Mouse (Mus musculus): ENCODE measurements at regions not wholly inside any gene's neighbourhood (a gene's known extent, or its start where the extent isn't known, plus 50 kb on each side); places are given as distances from the start of the nearest gene placed in this dataset.

DNA sequence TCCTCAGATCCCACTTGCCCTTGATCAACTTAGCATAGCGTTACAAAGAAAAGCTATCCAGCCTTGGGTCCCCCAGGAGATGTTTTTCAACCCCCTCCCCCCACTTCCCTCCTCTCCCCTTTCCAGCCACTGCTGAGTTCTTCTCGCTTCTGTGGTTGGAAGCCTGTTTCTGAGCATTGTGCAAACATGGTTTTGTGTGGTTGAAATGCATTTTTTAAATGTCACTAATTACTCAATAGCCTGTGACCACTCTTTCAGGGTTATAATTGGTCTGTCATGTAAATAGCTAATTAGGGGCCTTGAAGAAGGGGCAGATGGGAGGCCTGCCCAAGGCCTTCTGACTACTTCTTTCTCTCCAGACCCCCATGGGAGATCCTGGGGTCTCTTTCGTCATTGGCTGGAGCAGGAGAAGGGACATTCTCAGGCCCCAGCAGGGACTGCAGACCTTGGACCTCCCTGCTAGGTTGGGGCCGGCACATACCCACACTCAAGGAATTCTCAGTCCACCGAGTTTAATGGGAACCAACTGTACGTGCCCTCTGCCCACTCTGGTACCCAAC, 353.8 kb downstream of the Med13l start:
- TF ChIP-seq CTCF (IDR thresholded peaks at IDR 0.05; ENCODE audit: low read depth): no peak
- Histone ChIP-seq H3K4me2 (ENCODE audit: low read depth) (no peak overlapping the region), H3K27me3 (ENCODE audit: insufficient read depth, low read length) (no peaks in the 10 kb centered on the region), H3K9ac (no peak overlapping the region), H3K27ac (ENCODE audit: low read depth, low read length) (no peak overlapping the region), H3K4me1 (ENCODE audit: insufficient read depth) (no peaks in the 10 kb centered on the region), H3K9me3 (ENCODE audit: low read length) (no peaks in the 10 kb centered on the region), H3K4me3 (ENCODE audit: low read depth, low read length) (no peak overlapping the region), H3K36me3 (ENCODE audit: insufficient read depth) (no peaks in the 10 kb centered on the region)
- ATAC-seq: no peak
- no peak for DNase-seq
- WGBS: 16% methylated on average over 6 of the region's 6 CpGs

DNA sequence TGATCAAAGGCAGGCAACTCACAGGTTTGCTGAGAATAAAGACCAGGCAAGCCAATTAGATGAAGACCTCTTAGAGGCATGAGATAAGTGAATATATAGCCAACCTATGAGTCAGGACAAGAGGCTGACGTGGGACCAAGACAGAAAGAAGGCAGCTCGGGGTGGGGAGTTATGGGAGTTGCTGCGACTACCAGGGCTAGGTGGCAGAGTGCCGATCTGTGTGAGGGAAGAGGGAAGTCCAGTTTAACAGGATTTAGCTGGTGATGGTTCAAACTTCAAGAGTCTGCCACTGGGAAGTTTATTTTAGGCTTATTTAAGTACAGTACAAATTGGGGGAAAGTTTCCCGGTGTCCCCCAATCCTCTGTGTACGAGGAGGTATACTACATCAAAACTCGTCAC, 362.9 kb downstream of the Med13l start:
- H3K9me3 ChIP-seq (ENCODE audit: low read length): no peaks in the 10 kb centered on the region
- H3K4me3 ChIP-seq (ENCODE audit: low read depth, low read length): no peak overlapping the region
- no peaks in the 10 kb centered on the region for H3K27me3 ChIP-seq (ENCODE audit: insufficient read depth, low read length)
- H3K4me2 ChIP-seq (ENCODE audit: low read depth): no peak overlapping the region
- no peak for TF ChIP-seq CTCF (IDR thresholded peaks at IDR 0.05; ENCODE audit: low read depth)
- no peak overlapping the region for H3K27ac ChIP-seq (ENCODE audit: low read depth, low read length)
- no peak overlapping the region for H3K9ac ChIP-seq
- DNase-seq (no peak), ATAC-seq (no peak)
- 90% methylated on average over 7 of the region's 7 CpGs for WGBS
- no peaks in the 10 kb centered on the region for H3K36me3 ChIP-seq (ENCODE audit: insufficient read depth)
- no peaks in the 10 kb centered on the region for H3K4me1 ChIP-seq (ENCODE audit: insufficient read depth)

- Histone ChIP-seq H3K9me3 (ENCODE audit: low read length) (no peaks in the 10 kb centered on the region), H3K27ac (ENCODE audit: low read depth, low read length) (no peak overlapping the region), H3K4me3 (ENCODE audit: low read depth, low read length) (no peak overlapping the region), H3K27me3 (ENCODE audit: insufficient read depth, low read length) (no peaks in the 10 kb centered on the region), H3K4me1 (ENCODE audit: insufficient read depth) (no peaks in the 10 kb centered on the region), H3K9ac (no peak overlapping the region), H3K36me3 (ENCODE audit: insufficient read depth) (no peaks in the 10 kb centered on the region), H3K4me2 (ENCODE audit: low read depth) (no peak overlapping the region)
- DNase-seq (no peak), ATAC-seq (no peak)
- 95% methylated on average over 4 of the region's 4 CpGs for WGBS
- no peak for TF ChIP-seq CTCF (IDR thresholded peaks at IDR 0.05; ENCODE audit: low read depth)
Measured at GRCm38 (mm10) chr5:118929037-118929436, 368.6 kb downstream of the Med13l start.

DNA sequence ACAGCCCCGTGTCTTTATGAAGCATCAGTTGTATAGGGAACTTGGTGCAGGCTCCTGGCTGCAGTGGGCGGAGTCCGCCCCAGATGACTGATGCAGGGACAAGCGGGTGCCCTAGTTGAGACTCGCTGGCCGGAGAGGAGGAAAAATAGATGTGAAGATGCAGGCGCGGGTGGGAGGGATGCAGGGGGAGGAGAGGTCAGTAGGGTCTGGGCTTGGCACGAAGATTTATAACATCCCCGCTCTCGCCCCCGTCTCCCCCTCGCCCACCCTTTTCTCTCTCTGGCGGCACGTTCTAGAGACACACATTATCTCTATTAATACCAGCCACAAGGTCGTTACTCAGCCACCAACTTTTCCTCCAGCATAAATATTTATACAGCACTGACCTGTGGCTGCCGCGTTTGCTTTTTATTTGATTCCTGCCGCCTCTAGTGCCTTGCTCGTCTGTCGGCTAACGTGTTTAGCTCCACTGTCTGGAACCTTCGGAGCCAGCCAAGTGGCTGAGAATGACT, 369.6 kb downstream of the Med13l start:
- no peaks in the 10 kb centered on the region for H3K9me3 ChIP-seq (ENCODE audit: low read length)
- no peak for ATAC-seq
- H3K4me3 ChIP-seq (ENCODE audit: low read depth, low read length): peak overlapping the region; percentile 27
- H3K36me3 ChIP-seq (ENCODE audit: insufficient read depth): no peaks in the 10 kb centered on the region
- peak overlapping the region; percentile 43 for H3K4me2 ChIP-seq (ENCODE audit: low read depth)
- DNase-seq: no peak
- H3K27ac ChIP-seq (ENCODE audit: low read depth, low read length): no peak overlapping the region
- no peaks in the 10 kb centered on the region for H3K4me1 ChIP-seq (ENCODE audit: insufficient read depth)
- WGBS: 18% methylated on average over 21 of the region's 23 CpGs
- no peak for TF ChIP-seq CTCF (IDR thresholded peaks at IDR 0.05; ENCODE audit: low read depth)
- H3K9ac ChIP-seq: no peak overlapping the region
- H3K27me3 ChIP-seq (ENCODE audit: insufficient read depth, low read length): no peaks in the 10 kb centered on the region

GRCm38 (mm10) chr5:118939336-118940039, 379.0 kb downstream of the Med13l start:
- DNase-seq: no peak
- 79% methylated on average over 12 of the region's 12 CpGs for WGBS
- ATAC-seq: peak; percentile 63; the same call in 1 of the 2 replicates

DNA sequence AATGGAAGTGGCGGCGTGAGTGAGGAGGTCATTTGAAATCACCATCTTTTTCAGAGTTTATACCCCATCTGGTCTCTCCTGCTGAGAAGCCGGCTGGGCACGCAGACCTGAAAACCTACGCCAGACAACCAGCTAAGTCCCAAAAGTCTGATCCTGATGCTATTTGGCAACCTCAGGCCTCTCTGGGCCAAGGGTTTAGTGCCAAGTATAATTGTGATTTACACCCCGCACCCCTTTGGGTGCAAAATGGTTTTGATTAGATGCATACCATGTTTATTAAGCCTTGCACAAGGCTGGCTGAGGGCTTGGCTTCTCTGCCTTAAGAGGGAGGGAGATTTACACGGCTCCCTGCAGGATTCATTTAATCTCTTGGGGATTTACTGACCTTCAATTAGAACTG, 383.8 kb downstream of the Med13l start:
- peak; percentile 41 for DNase-seq

More at GRCm38 (mm10) chr5:118939336-118940039, 379.0 kb downstream of the Med13l start:
- TF ChIP-seq CTCF (IDR thresholded peaks at IDR 0.05; ENCODE audit: low read depth): no peak
- no peaks in the 10 kb centered on the region for H3K36me3 ChIP-seq (ENCODE audit: insufficient read depth)
- no peak overlapping the region for H3K9ac ChIP-seq
- no peak overlapping the region for H3K27ac ChIP-seq (ENCODE audit: low read depth, low read length)
- H3K4me3 ChIP-seq (ENCODE audit: low read depth, low read length): no peak overlapping the region
- H3K9me3 ChIP-seq (ENCODE audit: low read length): no peaks in the 10 kb centered on the region
- H3K4me2 ChIP-seq (ENCODE audit: low read depth): no peak overlapping the region
- H3K4me1 ChIP-seq (ENCODE audit: insufficient read depth): no peaks in the 10 kb centered on the region
- no peaks in the 10 kb centered on the region; the same call in 1 of the 2 replicates for H3K27me3 ChIP-seq (ENCODE audit: insufficient read depth, low read length)

DNA sequence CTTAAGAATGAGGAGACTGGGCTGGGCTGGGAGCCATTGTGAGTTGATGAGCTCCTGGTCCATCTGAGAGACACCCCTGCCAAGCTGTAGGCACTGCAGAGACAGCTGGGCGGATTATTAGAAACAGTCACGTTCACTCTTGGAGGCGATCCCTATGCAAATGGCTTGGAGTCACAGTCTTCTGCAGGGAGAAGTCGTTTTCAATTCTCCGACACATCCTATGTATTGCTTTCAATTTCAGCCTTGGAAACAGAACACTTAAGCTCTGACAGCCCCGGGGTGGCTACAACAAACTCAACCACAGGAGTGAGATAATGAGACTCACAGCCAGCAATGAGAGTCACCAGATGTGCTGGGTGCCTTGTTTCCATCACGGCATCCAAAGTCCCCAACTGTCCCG, 385.6 kb downstream of the Med13l start:
- WGBS: 10% methylated on average over 8 of the region's 8 CpGs
- no peak overlapping the region for H3K27ac ChIP-seq (ENCODE audit: low read depth, low read length)

More for the DNA sequence above, 383.8 kb downstream of the Med13l start:
- Histone ChIP-seq H3K9ac (no peak overlapping the region), H3K4me1 (ENCODE audit: insufficient read depth) (peaks cover 3% of the 10 kb centered on the region; the same call in 1 of the 2 replicates), H3K4me3 (ENCODE audit: low read depth, low read length) (no peak overlapping the region), H3K4me2 (ENCODE audit: low read depth) (no peak overlapping the region), H3K36me3 (ENCODE audit: insufficient read depth) (no peaks in the 10 kb centered on the region), H3K9me3 (ENCODE audit: low read length) (no peaks in the 10 kb centered on the region), H3K27me3 (ENCODE audit: insufficient read depth, low read length) (no peaks in the 10 kb centered on the region; the same call in 1 of the 2 replicates), H3K27ac (ENCODE audit: low read depth, low read length) (no peak overlapping the region)
- 13% methylated on average over 7 of the region's 7 CpGs for WGBS
- peak; percentile 32; the same call in 1 of the 2 replicates for ATAC-seq
- no peak for TF ChIP-seq CTCF (IDR thresholded peaks at IDR 0.05; ENCODE audit: low read depth)

More for the DNA sequence above, 385.6 kb downstream of the Med13l start:
- ATAC-seq: peak; percentile 47; the same call in 1 of the 2 replicates
- H3K9ac ChIP-seq: no peak overlapping the region
- no peak for TF ChIP-seq CTCF (IDR thresholded peaks at IDR 0.05; ENCODE audit: low read depth)
- H3K4me3 ChIP-seq (ENCODE audit: low read depth, low read length): no peak overlapping the region
- no peak overlapping the region for H3K4me2 ChIP-seq (ENCODE audit: low read depth)
- no peaks in the 10 kb centered on the region for H3K36me3 ChIP-seq (ENCODE audit: insufficient read depth)
- DNase-seq: peak; percentile 63
- H3K9me3 ChIP-seq (ENCODE audit: low read length): no peaks in the 10 kb centered on the region
- no peaks in the 10 kb centered on the region for H3K27me3 ChIP-seq (ENCODE audit: insufficient read depth, low read length)
- H3K4me1 ChIP-seq (ENCODE audit: insufficient read depth): peaks cover 3% of the 10 kb centered on the region; the same call in 1 of the 2 replicates
